Mouse (Mus musculus): ENCODE measurements at regions not wholly inside any gene's neighbourhood (a gene's known extent, or its start where the extent isn't known, plus 50 kb on each side); places are given as distances from the start of the nearest gene placed in this dataset.

- ATAC-seq (ENCODE audit: extremely low read depth, insufficient number of reproducible peaks, low FRiP score, poor library complexity, severe bottlenecking), result no peak
Measured at GRCm38 (mm10) chr6:81562260-81562659, 361.2 kb upstream of the Gcfc2 start.

DNA sequence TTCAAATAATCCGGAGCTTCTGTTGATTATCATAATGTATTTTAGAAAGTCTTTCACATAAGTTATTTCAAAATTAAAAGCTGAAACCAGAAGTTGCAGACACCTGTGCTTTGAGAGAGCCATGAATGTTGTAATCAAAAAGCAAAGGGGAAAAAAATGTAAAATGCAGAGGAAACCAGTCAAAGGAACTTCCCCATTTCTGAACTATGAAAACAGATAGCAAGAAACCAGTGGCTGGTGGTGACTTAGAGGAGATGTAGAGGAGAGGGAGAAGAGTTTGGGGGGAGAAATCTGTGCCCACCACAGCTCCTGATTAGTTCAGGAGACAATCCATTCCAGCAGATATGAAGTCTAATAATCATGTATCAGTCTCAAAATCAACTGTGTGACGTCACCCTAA, 360.3 kb upstream of the Gcfc2 start:
- no peak for ATAC-seq (ENCODE audit: extremely low read depth, insufficient number of reproducible peaks, low FRiP score, poor library complexity, severe bottlenecking)

GRCm38 (mm10) chr6:81564295-81564694, 359.2 kb upstream of the Gcfc2 start:
- ATAC-seq (ENCODE audit: extremely low read depth, insufficient number of reproducible peaks, low FRiP score, poor library complexity, severe bottlenecking), result no peak

DNA sequence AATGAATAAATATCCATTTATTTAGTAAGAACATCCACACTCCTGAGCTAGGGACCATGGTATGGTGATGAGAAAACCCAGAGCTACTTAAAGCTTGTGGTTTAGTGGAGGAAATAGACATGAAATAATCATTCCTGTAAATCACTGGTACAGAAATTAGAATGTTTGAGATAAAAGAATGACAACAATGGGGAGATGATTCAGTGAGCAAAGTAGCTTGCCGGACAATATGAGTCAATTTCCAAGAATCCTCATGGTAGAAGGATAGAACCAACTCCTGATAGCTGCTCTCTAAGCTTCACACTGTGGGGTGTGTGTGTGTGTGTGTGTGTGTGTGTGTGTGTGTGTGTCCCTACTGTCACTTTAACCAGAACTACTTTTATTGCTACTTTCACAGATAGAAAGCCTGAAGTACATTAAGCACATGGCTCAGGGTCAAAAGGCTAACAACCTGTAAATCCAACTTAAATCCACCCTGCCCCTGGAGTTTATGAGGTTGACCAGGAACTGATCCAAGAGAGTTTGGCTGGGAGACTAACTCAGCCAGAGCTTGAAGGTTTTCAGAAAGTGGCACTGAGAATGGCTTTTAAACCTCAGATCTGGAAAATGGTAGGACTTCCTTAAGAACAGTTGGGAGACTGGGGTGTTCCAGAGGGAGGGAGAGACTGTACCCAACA, 336.9 kb upstream of the Gcfc2 start:
- ATAC-seq (ENCODE audit: extremely low read depth, insufficient number of reproducible peaks, low FRiP score, poor library complexity, severe bottlenecking), result no peak

DNA sequence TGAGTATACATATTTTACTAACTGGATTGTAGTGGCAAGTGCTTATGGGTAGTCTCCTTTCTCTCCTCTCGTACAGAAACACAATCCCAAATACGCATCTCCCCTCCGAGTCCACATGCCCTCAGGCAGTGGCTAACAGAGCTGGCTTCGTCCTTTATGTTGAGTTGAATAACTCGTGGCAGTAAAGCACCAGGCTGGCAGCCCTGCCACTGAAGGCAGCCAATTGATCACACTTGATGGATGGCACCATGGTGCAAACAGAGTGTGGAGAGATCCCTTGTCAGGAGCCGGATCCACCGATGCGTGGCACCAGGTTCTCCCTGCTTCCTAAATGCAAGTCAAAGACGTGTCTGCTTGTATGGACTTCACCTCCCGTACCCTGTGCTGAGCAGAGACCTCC, 333.7 kb upstream of the Gcfc2 start:
- ATAC-seq (ENCODE audit: extremely low read depth, insufficient number of reproducible peaks, low FRiP score, poor library complexity, severe bottlenecking), result no peak

DNA sequence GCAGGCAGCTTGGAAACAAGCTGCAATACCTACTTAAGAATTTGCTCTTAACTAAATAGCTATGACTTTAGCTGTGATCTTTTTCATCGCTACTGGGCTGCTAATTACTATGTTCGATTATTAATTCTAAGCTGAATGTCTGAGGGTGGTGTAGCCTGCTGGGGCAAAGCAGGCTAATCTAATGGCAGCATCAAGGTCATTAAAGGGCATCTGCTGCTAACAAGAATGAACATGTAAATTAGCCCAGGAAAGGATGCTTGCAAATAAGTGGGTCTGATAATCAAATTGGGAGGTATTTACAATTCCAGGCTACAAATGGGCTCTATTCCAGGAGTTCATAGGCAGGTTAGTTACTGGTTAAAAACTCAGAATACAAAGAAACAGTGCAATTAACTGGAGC, 327.5 kb upstream of the Gcfc2 start:
- ATAC-seq (ENCODE audit: extremely low read depth, insufficient number of reproducible peaks, low FRiP score, poor library complexity, severe bottlenecking), result no peak

DNA sequence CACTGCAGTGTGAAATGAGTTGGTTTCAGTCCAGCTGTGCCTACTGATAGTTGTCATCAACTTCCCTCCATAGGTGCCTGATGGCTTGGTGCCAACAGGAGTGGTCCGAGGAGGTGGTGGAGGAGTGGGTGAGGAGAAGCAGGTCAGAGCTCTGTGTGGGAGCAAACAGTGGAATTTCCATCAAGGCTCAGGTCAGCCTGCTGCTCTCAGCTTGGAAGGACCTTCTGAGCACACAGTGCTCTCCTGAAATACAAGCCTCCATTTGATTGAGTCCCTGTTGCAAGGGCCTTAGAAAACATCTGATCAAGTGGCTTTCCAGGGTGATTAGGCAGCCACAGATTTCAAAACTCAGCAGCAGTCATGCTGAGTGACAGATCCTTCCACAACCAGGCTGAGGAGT, 314.8 kb upstream of the Gcfc2 start:
- ATAC-seq (ENCODE audit: extremely low read depth, insufficient number of reproducible peaks, low FRiP score, poor library complexity, severe bottlenecking), result no peak

DNA sequence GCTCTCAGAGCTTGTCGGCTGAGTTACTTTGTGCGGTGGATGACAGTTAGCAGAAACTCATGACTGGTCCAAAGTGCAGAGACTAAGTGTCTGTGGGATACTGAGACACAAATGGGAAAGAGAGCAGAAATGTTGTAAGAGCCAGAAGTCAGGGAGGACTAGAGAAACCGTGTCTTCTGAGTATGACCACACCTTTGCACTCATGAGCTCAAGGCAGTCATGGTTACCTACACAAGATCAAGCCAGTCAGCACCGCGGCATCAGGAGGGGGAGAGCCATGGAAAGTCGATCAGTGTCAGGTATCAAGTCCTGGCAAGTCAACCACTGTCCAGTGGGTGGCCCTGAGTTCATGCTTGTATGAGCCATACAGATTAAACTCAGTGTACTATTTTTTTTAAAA, 311.5 kb upstream of the Gcfc2 start:
- ATAC-seq (ENCODE audit: extremely low read depth, insufficient number of reproducible peaks, low FRiP score, poor library complexity, severe bottlenecking), result no peak

- ATAC-seq (ENCODE audit: extremely low read depth, insufficient number of reproducible peaks, low FRiP score, poor library complexity, severe bottlenecking), result no peak
Measured at GRCm38 (mm10) chr6:81618018-81618417, 305.5 kb upstream of the Gcfc2 start.

- no peak for ATAC-seq (ENCODE audit: extremely low read depth, insufficient number of reproducible peaks, low FRiP score, poor library complexity, severe bottlenecking)
Measured at GRCm38 (mm10) chr6:81621028-81621427, 302.4 kb upstream of the Gcfc2 start.

GRCm38 (mm10) chr6:81622714-81623113, 300.8 kb upstream of the Gcfc2 start:
- no peak for ATAC-seq (ENCODE audit: extremely low read depth, insufficient number of reproducible peaks, low FRiP score, poor library complexity, severe bottlenecking)

- no peak for ATAC-seq (ENCODE audit: extremely low read depth, insufficient number of reproducible peaks, low FRiP score, poor library complexity, severe bottlenecking)
Measured at GRCm38 (mm10) chr6:81625016-81625415, 298.5 kb upstream of the Gcfc2 start.

- no peak for ATAC-seq (ENCODE audit: extremely low read depth, insufficient number of reproducible peaks, low FRiP score, poor library complexity, severe bottlenecking)
Measured at GRCm38 (mm10) chr6:81633586-81633985, 289.9 kb upstream of the Gcfc2 start.

GRCm38 (mm10) chr6:81647615-81648375, 275.7 kb upstream of the Gcfc2 start:
- no peak for ATAC-seq (ENCODE audit: extremely low read depth, insufficient number of reproducible peaks, low FRiP score, poor library complexity, severe bottlenecking)

- ATAC-seq (ENCODE audit: extremely low read depth, insufficient number of reproducible peaks, low FRiP score, poor library complexity, severe bottlenecking), result no peak
Measured at GRCm38 (mm10) chr6:81651856-81652255, 271.6 kb upstream of the Gcfc2 start.

DNA sequence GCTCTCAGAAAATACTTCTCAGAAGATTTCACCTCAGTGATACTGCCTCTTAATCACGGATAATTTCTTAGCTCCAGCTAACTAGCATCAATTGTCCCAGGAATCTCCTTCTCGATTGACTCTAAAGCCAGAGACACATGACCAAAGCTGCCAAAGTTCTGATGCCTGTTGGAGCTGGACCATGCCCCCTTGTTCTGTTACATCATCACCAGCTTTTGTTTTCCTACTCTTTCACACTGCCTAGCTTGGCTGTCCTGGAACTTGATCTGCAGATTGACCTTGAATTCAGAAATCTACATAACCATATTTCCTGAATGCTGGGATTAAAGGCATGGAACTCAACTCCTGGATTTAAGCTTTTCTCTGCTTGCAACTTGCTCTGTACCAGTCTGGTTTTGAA, 268.3 kb upstream of the Gcfc2 start:
- ATAC-seq (ENCODE audit: extremely low read depth, insufficient number of reproducible peaks, low FRiP score, poor library complexity, severe bottlenecking), result no peak

GRCm38 (mm10) chr6:81660478-81661395, 262.7 kb upstream of the Gcfc2 start:
- no peak for ATAC-seq (ENCODE audit: extremely low read depth, insufficient number of reproducible peaks, low FRiP score, poor library complexity, severe bottlenecking)

- no peak for ATAC-seq (ENCODE audit: extremely low read depth, insufficient number of reproducible peaks, low FRiP score, poor library complexity, severe bottlenecking)
Measured at GRCm38 (mm10) chr6:81668944-81669343, 254.5 kb upstream of the Gcfc2 start.

- no peak for ATAC-seq (ENCODE audit: extremely low read depth, insufficient number of reproducible peaks, low FRiP score, poor library complexity, severe bottlenecking)
Measured at GRCm38 (mm10) chr6:81673316-81673715, 250.2 kb upstream of the Gcfc2 start.

GRCm38 (mm10) chr6:81697284-81697683, 226.2 kb upstream of the Gcfc2 start:
- no peak for ATAC-seq (ENCODE audit: extremely low read depth, insufficient number of reproducible peaks, low FRiP score, poor library complexity, severe bottlenecking)

Measured in neutrophil, adult 5-6 weeks (primary cell).